Mouse (Mus musculus): Measurements from ENCODE around the gene Mprip. TPM values are rescaled to one million over a fixed set of nuclear protein-coding genes. Genes with fewer than 3 reads are reported as not detected.
"Not testable (repeated sequence)": the region's sequence is repeated elsewhere in the genome, so short reads cannot be mapped to it uniquely, and the experiment has no call there.

Gene Mprip
- total RNA-seq, 2 experiments from 2014 or later = 32.2 to 72.6 TPM

- peak; percentile 50 for ATAC-seq (replicated peaks; ENCODE audit: poor library complexity)
Measured at GRCm38 (mm10) chr11:59653003-59653402, 8.1 kb upstream of the Mprip start.

DNA sequence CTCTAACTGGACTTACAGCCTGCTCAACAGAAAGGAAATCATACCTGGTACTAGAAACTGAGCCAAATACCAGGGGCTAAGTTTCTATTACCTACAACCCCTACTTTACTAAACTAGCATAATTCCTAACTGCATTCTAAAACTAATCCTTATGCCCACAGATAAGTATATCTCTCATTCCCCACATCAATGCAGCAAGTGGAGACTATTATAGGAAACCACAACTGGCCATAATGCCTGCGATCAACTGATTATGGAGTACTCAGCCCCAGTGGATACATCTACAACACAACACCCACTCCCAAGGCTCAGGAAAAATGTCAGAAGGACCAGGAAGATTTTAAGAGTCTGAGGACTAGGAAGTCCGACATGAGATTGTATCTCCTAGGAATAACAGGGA lies 7.6 kb upstream of the Mprip start:
- ATAC-seq (replicated peaks; ENCODE audit: poor library complexity) = 0 out of 2 replicates have a peak, but pooled peaks have one; percentile 17

DNA sequence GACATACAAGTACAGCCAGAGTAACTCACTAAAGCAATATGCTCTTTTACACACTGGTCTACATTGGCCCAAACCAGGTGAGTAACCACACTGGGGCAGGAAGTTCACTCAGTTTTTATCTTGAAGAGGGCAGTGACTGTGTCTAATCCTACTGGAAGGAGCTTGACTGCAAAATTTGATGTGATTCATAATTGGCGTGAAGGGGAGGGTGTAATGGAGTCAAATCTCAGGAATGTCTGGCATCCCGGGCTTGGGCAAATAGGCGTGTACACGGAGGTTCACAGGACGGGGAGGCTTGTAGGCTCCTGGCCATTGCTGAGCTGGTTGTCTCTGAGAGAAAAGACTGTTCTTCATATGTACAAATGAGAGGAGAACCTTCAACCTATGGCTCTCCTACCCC lies 5.8 kb upstream of the Mprip start:
- ATAC-seq (replicated peaks; ENCODE audit: poor library complexity) = no peak

DNA sequence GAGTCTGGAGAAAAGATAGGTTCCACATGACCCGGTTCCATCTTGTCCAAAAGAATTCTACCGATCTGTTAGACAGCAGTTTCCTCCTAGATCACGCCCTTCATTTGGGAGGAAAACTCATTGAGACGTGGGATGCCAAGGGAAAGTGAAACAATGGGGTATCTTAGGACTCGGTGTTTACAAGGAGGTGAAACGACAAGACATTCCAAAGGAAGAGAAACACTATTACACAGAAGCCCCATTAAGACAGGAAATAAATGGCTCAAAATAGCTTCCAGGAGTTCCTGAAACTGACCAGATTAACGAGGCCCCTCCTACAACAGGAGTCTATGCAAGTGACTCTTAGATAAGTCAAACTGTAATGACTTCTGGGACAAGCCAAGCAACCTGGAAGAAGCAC lies 5.1 kb upstream of the Mprip start:
- ATAC-seq (replicated peaks; ENCODE audit: poor library complexity) = peak; percentile 31; the same call in 1 of the 2 replicates

- no peak for ATAC-seq (replicated peaks; ENCODE audit: poor library complexity)
Measured at GRCm38 (mm10) chr11:59661601-59662248, 620 bp downstream of the Mprip start.

- ATAC-seq (replicated peaks; ENCODE audit: poor library complexity) = peak; percentile 98
Measured at GRCm38 (mm10) chr11:59662249-59662788, 1.2 kb downstream of the Mprip start.

DNA sequence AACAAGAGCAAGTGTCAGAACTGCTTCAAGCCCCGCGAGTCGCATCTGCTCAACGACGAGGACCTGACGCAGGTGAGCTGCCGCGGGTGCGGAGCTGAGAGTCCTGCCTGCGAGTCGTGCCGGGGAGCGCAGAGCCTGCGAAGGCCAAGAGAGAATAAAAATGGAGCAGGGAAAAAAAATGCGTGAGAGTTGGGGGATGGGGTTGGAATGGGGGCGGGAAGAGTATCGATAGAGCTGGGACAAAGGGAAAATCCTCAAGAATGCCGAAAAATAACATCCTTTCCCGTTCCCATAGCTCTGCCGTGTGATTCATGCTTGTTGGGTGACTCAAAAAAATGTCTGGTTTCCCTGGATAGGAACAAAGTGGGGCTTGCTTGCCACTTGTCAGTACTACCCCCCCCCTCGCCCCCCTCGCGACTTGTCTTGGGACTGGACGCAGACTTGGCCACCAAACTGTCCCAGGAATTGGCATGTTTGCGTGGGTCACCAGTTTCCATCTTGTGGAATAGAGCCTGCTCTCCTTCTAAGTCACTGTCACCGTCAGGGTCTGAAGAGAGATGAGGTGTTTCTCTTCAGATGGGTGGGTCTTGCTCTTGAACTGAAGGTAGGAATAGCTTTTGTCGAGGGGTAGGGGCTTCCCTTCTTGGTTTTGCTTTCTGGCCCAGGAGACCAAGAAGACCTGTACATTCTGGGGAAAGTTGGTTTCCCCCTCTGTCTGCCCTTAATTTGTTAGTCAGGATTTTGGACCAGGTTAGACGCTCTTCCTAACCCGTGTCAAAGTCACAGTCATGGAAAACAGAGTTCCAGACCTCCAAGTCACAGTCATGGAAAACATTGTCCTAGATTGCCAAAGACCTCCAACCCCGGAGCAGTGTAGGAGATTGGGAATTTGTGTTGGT lies 2.0 kb downstream of the Mprip start:
- ATAC-seq (replicated peaks; ENCODE audit: poor library complexity) = no peak

- no peak for ATAC-seq (replicated peaks; ENCODE audit: poor library complexity)
Measured at GRCm38 (mm10) chr11:59663776-59664320, 2.7 kb downstream of the Mprip start.

DNA sequence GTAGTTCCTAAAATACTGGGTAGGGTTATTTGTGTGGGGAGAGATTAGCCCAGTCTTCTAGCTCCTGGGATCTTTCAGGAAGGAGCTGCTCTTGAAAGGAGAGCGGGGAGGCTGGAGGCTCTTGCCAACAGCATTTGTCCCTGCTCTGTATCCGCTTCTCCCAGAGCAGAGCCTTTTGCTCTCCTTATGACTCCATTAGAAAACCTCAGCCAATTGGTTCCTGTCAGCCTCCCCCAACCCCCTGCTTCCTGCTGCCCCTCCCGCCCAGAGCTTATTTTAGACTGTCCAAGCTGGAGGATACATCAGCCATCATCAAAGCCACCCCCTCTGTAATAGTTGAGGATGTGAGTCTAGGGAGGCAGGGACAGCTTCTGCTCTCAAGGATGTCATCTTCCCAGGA lies 3.7 kb downstream of the Mprip start:
- ATAC-seq (replicated peaks; ENCODE audit: poor library complexity) = no peak

GRCm38 (mm10) chr11:59671049-59671693 lies 10.1 kb downstream of the Mprip start:
- peak; percentile 54 for ATAC-seq (replicated peaks; ENCODE audit: poor library complexity)

- ATAC-seq (replicated peaks; ENCODE audit: poor library complexity) = no peak
Measured at GRCm38 (mm10) chr11:59674013-59674412, 12.9 kb downstream of the Mprip start.

DNA sequence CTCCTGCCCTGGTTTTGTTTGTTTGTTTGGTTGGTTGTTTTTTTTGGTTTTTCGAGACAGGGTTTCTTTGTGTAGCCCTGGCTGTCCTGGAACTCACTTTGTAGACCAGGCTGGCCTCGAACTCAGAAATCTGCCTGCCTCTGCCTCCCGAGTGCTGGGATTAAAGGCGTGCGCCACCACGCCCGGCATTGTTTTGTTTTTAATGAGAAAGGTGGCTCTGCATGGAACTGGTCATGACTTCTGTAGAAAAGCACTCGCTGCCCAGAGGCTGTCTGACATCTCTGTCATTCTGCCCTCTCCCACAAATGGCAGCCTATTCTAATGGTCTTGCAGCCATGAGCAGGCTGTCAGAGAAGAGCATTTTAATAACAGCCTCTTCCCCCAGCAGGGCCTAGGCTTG lies 13.6 kb downstream of the Mprip start:
- ATAC-seq (replicated peaks; ENCODE audit: poor library complexity) = not testable (repeated sequence)

GRCm38 (mm10) chr11:59677767-59678166 lies 16.7 kb downstream of the Mprip start:
- ATAC-seq (replicated peaks; ENCODE audit: poor library complexity) = no peak

DNA sequence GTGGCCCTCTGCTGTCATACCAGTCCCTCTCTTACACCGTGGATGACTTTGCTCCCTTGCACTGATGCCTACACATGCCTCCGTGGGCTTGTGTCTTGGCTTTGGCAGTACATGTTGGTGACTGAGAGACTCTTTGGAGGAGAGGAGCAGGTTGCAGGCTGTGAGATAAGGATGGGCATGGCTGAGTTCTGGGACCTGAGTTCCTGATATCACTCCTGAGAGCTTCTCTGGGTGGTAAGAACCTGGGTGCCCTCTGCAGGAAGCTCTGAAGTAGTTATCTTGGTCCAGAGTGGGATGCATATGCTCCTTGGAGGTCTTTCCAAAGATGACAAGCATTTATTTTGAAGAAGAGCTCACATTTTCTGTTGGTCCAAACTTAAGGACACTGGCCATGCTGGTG lies 17.6 kb downstream of the Mprip start:
- peak; percentile 93 for ATAC-seq (replicated peaks; ENCODE audit: poor library complexity)

- no peak for ATAC-seq (replicated peaks; ENCODE audit: poor library complexity)
Measured at GRCm38 (mm10) chr11:59680111-59680510, 19.0 kb downstream of the Mprip start.

DNA sequence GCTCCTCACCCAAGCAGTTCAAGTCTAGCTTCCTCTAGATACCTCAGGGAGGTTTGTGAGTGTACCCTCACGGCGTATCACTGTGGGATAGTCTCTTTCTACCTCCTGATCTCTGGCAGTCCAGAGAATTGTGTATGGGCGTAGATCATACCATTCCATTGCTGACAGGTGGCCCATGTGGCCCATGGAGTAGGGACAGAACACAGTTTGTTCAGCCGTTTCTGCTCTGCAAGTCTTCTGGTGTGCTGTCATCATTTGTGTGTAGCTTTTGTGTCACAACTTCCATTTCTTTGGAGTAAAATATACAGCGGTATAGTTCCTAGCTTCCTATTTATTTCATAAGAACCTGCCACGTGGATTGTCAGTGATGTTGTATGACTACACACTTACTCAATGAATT lies 23.9 kb downstream of the Mprip start:
- no peak for ATAC-seq (replicated peaks; ENCODE audit: poor library complexity)

GRCm38 (mm10) chr11:59694533-59694932 lies 33.4 kb downstream of the Mprip start:
- no peak for ATAC-seq (replicated peaks; ENCODE audit: poor library complexity)

- ATAC-seq (replicated peaks; ENCODE audit: poor library complexity) = no peak
Measured at GRCm38 (mm10) chr11:59695550-59695949, 34.4 kb downstream of the Mprip start.

DNA sequence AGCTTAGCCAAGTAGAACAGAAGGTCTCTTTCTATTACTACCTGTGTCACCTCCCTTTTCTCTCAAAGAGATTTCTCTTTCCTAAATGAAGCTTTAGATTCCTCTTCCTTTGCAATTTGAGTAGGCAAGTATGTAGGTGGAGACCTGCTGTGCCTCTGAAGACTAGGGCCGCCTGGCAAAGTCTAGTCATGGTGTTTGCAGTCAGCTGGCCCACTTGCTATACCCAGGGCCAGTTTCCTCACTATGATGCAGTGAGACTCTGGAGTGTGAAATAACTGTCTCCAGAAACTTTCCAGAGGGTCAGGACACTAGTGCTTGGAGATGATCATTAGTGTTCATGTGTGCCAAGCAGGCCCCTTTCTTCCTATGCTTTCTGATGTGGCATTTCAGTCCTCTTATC lies 36.5 kb downstream of the Mprip start:
- no peak for ATAC-seq (replicated peaks; ENCODE audit: poor library complexity)

- no peak for ATAC-seq (replicated peaks; ENCODE audit: poor library complexity)
Measured at GRCm38 (mm10) chr11:59700787-59701186, 39.7 kb downstream of the Mprip start.

DNA sequence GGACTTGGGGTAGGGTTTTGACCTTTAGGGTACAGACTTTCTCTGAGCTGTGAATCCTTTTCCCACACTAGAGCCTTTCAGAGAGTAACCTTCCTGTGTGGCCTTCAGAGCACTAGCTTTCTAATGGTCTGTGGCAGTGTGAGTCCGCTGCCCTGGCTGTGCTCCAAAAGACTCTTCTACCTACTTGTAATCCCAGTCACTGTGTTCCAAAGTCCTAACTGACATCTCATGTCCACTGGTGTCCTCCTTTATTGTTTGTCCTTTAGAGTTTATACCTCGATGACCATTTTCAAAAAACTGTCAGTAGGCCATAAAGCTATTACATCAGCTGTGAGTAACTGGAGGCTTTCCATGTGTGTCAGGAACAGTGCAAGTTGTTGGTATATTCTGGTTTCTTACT lies 44.0 kb downstream of the Mprip start:
- no peak for ATAC-seq (replicated peaks; ENCODE audit: poor library complexity)
